Mouse (Mus musculus) heart, embryonic 11.5 days (tissue): ENCODE measurements around the gene Atp1a3. TPM values are rescaled to one million over a fixed set of nuclear protein-coding genes. Genes with fewer than 3 reads are reported as not detected.
"Not testable (repeated sequence)": the region's sequence is repeated elsewhere in the genome, so short reads cannot be mapped to it uniquely, and the experiment has no call there.

Source experiments
- ATAC-seq: fragments of 200-750 bp; cut with Nextera tagmentation; replicated peaks from 2 replicates; pipeline ENCODE4 v1.8.0; 2017; ENCODE audit warnings: moderate library complexity; ENCODE audit not compliant: insufficient number of reproducible peaks, low FRiP score, low TSS enrichment
- H3K27ac ChIP-seq: fragments of 300-500 bp; sonication (generic); 2 replicates; pipeline ENCODE4 v1.5.1; 2014; ENCODE audit warnings: mild to moderate bottlenecking, low read depth, low read length
- H3K27me3 ChIP-seq: fragments of 300-500 bp; sonication (generic); 2 replicates; pipeline ENCODE4 v1.6.1; 2014; ENCODE audit warnings: mild to moderate bottlenecking, low read length, mixed read lengths; ENCODE audit not compliant: control insufficient read depth, insufficient read depth
- H3K36me3 ChIP-seq: fragments of 300-500 bp; sonication (generic); 2 replicates; pipeline ENCODE4 v1.6.1; 2014; ENCODE audit warnings: mild to moderate bottlenecking, low read length, moderate library complexity, mixed read lengths; ENCODE audit not compliant: control insufficient read depth, insufficient read depth
- H3K4me1 ChIP-seq: fragments of 300-500 bp; sonication (generic); 2 replicates; pipeline ENCODE4 v1.6.1; 2014; ENCODE audit warnings: low read length; ENCODE audit not compliant: control insufficient read depth, insufficient read depth
- H3K4me2 ChIP-seq: fragments of 300-500 bp; sonication (generic); 2 replicates; pipeline ENCODE4 v1.6.1; 2014; ENCODE audit warnings: mild to moderate bottlenecking, moderate library complexity
- H3K4me3 ChIP-seq: fragments of 300-500 bp; sonication (generic); 2 replicates; pipeline ENCODE4 v1.5.1; 2014; ENCODE audit warnings: low read depth, low read length
- H3K9ac ChIP-seq: fragments of 300-500 bp; sonication (generic); 2 replicates; pipeline ENCODE4 v1.6.1; 2014; ENCODE audit warnings: mild to moderate bottlenecking, low read depth, low read length, moderate library complexity
- H3K9me3 ChIP-seq: fragments of 300-500 bp; sonication (generic); replicated peaks from 2 replicates; pipeline ENCODE4 v1.6.1; 2016; ENCODE audit warnings: low read length; ENCODE audit not compliant: control insufficient read depth
- WGBS: fragments of 180-500 bp; shearing (Covaris S2); extraction: QIAGEN DNeasy Blood & Tissue Kit; methylation state at CpG from one replicate; pipeline ENCODE4 v1.1.7; 2014; ENCODE audit not compliant: insufficient replicate concordance; 5-methylcytosine and 5-hydroxymethylcytosine counted together
- polyA plus RNA-seq: library from polyadenylated mRNA; unstranded; fragments of >200 nt; fragmentation: Nextera tagmentation; extraction: Ambion mirVana; gene quantifications from 2 replicates; pipeline ENCODE4 v1.2.1, GENCODE M21; 2014

The Atp1a3 gene
- polyA plus RNA-seq = 2.3 and 4.1 TPM in 2 replicates

DNA sequence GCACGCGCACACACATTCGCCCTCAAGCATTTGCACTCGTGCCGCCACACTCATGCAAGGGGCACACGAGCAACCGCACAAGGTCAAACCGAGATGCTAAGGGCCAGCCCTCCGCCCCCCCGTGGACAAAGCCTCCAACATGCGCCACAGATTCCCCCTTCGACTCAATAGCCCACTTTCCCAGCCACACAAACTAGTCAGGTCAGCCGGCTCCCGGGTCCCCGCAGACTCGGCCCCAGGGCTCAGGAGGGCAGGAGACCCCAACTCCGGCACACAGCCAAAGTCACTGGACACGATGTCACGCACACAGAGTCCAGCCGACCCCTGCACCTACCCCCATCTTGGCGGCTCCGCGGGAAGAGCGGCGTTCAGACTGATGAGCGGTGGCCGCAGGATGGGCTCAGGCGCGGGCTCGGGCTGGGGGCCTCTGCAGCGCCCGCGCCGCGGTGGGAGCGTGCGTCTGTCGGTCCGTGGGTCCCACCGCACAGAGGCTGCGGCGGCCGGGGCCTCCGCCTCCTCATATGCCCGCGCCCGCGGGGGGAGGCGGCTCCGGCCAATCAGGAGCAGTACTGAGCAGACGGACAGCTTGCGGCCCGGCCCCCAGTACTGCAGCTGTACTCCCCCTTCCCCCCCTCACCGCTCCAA lies at the start of gene Atp1a3:
Atp1a3 (minus strand) TSS at position 538 of the 645 bp plus-strand sequence.
- ATAC-seq = no peak
- Histone ChIP-seq H3K36me3 (no peaks in the 10 kb centered on the region), H3K27ac (no peak within 1 kb of the TSS), H3K4me3 (peak within 1 kb of the TSS; percentile 45), H3K9me3 (no peaks in the 10 kb centered on the region), H3K4me2 (peak within 1 kb of the TSS; percentile 65), H3K9ac (no peak within 1 kb of the TSS), H3K4me1 (peaks cover 25% of the 10 kb centered on the region), H3K27me3 (peaks cover 74% of the 10 kb centered on the region)
- 2% methylated on average over 53 of the region's 54 CpGs for WGBS

DNA sequence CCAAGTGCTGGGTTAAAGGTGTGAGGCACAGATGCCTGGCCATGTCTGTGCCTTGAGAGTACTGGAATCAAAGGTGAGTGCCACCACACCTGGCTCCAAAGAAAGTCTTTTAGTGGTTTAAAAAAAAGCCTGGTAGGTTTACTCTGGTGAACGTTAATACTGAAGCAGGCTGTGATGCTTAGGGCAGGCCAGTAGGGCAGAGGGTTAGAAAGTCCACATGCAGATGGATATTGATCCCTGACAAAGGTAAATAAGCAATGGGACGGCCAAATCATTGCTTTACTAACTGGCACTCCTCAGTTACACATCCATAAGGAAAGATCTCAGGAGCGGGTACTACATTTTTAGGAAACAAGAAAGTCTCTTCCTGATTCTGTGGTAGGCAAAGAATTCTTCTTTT lies 46.8 kb upstream of the Atp1a3 start:
- Histone ChIP-seq H3K4me1 (peaks cover 15% of the 10 kb centered on the region), H3K9ac (no peak overlapping the region), H3K4me2 (no peak overlapping the region), H3K4me3 (no peak overlapping the region), H3K27ac (no peak overlapping the region), H3K9me3 (no peaks in the 10 kb centered on the region), H3K36me3 (peaks cover 30% of the 10 kb centered on the region), H3K27me3 (no peaks in the 10 kb centered on the region)
- WGBS = 89% methylated on average over 3 of the region's 3 CpGs
- ATAC-seq = no peak

DNA sequence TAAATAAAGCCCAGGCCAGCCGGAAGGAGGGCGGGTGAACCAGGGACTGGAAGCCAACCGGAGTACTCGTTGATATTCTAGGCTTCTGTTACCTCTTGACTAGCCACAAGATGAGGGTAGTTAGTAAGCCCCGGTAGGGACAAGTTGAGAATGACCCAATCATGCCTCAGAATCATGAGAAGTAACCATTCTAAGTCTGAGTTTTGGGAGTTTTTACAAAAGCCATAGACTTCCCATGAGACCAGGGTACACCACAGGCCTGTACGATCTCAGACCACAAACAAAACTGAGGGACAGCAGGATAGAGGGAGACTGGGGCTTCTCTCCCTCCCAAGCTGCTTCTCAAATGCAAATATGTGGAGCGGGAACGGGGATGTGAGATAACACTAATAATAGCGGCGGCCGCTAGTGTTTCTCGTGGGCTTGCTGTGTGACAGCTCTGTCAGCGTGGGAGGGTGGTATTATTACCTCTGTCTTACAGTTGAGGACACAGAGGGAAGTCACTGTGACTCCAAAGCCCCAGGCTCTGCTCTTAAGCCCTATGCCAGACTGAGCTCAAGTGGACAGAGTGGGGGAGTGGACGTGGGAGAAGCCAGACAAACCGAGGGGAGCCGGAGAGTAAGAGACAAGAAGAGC lies 43.7 kb upstream of the Atp1a3 start:
- H3K27me3 ChIP-seq = no peaks in the 10 kb centered on the region
- H3K9me3 ChIP-seq = no peaks in the 10 kb centered on the region
- no peak overlapping the region for H3K27ac ChIP-seq
- ATAC-seq = no peak
- no peak overlapping the region for H3K9ac ChIP-seq
- 63% methylated on average over 16 of the region's 16 CpGs for WGBS
- no peak overlapping the region for H3K4me3 ChIP-seq
- H3K4me2 ChIP-seq = no peak overlapping the region
- peaks cover 5% of the 10 kb centered on the region for H3K4me1 ChIP-seq
- H3K36me3 ChIP-seq = peaks cover 22% of the 10 kb centered on the region

DNA sequence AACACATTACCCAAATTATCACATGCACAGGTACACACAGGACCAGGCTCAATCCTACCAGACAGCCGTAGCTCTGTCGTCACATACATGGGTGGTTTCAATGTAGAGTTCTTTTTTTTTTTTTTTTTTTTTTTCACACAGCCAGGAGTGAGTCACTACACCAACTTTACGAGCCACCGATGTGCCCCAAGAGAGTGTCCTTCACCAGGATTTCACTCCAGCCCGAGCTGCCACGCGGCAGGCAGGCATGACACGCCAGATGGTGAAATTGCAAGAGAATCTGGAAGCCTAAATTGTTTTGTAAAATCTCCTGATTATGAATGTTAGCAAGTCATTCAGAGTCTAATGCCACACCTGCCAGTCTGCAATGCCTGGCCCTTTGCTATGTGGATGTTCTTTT lies 41.6 kb upstream of the Atp1a3 start:
- ATAC-seq = no peak
- H3K36me3 ChIP-seq = peaks cover 17% of the 10 kb centered on the region

DNA sequence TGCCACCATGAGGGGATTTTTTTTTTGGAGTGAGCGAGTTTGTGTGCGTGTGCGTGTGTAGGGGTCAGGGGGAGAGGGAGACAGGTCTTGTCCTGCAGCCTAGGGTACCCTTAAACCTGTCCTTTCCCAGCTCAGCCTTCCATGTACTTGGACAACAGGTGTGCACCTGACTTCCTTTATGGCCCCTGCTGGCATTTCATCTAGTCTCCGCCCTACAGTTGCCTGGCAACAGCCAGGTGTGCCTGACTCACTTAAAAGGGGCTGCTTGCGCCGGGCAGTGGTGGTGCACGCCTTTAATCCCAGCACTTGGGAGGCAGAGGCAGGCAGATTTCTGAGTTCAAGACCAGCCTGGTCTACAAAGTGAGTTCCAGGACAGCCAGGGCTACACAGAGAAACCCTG lies 38.8 kb upstream of the Atp1a3 start:
- H3K4me3 ChIP-seq, H3K9me3 ChIP-seq, ATAC-seq, H3K27ac ChIP-seq, H3K4me2 ChIP-seq, H3K4me1 ChIP-seq, H3K9ac ChIP-seq, H3K27me3 ChIP-seq: not testable (repeated sequence)
- 80% methylated on average over 7 of the region's 7 CpGs for WGBS
- H3K36me3 ChIP-seq = peaks cover 24% of the 10 kb centered on the region

More for the DNA sequence above, 41.6 kb upstream of the Atp1a3 start:
- Histone ChIP-seq H3K4me1 (peaks cover 5% of the 10 kb centered on the region), H3K4me2 (no peak overlapping the region), H3K4me3 (no peak overlapping the region), H3K9me3 (no peaks in the 10 kb centered on the region), H3K27me3 (no peaks in the 10 kb centered on the region), H3K9ac (no peak overlapping the region), H3K27ac (no peak overlapping the region)
- WGBS = 87% methylated on average over 8 of the region's 8 CpGs

DNA sequence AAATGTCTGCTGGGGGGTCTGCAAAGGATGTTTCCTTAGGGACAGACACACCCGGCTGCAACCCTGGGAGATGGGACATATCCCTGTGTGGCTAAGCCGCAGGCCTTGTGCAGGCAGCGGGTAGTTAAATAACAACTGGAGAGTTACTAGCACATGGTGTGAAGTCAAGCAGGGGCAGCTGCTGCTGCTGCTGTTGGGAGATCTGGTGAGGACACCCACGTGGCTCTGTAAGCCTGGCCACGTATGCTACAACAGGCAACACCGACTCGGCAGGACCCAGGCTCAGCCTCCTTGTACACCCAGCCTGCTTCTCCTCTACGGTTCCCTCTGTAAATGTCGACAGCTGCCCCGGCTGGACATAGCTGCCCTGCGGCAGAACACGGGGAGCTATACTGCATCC lies 36.2 kb upstream of the Atp1a3 start:
- H3K27me3 ChIP-seq = no peaks in the 10 kb centered on the region
- no peaks in the 10 kb centered on the region for H3K4me1 ChIP-seq
- no peak overlapping the region for H3K9ac ChIP-seq
- H3K36me3 ChIP-seq = peaks cover 25% of the 10 kb centered on the region
- no peak overlapping the region for H3K4me3 ChIP-seq
- H3K9me3 ChIP-seq = no peaks in the 10 kb centered on the region
- no peak for ATAC-seq
- 81% methylated on average over 12 of the region's 12 CpGs for WGBS
- no peak overlapping the region for H3K4me2 ChIP-seq
- no peak overlapping the region for H3K27ac ChIP-seq

DNA sequence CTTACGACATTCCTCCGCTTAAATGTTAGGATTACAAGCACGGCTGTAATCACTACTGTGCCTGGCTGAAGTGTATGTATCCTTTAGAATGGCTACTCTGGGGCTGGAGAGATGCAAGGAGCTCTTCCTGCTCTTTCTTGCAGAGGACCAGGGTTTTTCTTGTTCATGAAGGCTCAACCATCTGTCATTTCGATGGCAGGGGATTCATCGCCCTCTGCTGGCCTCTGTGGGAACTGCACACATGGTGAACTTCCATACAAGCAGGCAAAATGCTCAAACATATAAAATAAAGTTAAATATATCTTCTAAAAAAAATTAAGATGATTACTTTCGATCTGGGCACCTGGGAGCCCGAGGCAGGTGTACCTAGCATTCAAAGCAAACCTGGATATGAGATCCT lies 30.2 kb upstream of the Atp1a3 start:
- Histone ChIP-seq H3K4me3 (no peak overlapping the region), H3K4me1 (no peaks in the 10 kb centered on the region), H3K27ac (no peak overlapping the region), H3K4me2 (no peak overlapping the region), H3K27me3 (no peaks in the 10 kb centered on the region), H3K36me3 (peaks cover 8% of the 10 kb centered on the region; the same call in 1 of the 2 replicates), H3K9me3 (no peaks in the 10 kb centered on the region), H3K9ac (no peak overlapping the region)
- WGBS = 57% methylated on average over 7 of the region's 7 CpGs
- no peak for ATAC-seq

DNA sequence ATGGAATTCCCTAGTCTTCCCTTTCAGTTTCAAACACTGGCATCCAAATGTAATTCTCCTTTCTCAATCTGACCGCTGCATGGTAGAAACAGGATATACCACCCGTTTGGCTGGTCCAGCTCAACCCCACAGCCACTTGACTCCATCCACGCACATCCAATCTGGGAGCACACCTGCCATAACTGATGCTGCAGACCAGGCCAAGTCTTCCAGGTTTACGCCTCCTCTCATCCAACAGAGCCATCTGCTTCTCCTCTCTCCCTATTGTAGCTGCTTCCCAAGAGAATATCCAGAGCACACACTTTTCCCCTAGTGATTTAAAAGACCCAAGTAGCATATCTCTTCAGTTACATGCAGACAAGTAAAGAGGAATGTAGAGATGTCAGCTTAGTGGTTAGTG lies 29.0 kb upstream of the Atp1a3 start:
- WGBS = 90% methylated on average over 4 of the region's 4 CpGs
- H3K27ac ChIP-seq = no peak overlapping the region
- no peak overlapping the region for H3K9ac ChIP-seq
- no peaks in the 10 kb centered on the region for H3K9me3 ChIP-seq
- H3K27me3 ChIP-seq = no peaks in the 10 kb centered on the region
- ATAC-seq = no peak
- no peak overlapping the region for H3K4me3 ChIP-seq
- H3K36me3 ChIP-seq = peaks cover 8% of the 10 kb centered on the region; the same call in 1 of the 2 replicates
- no peak overlapping the region for H3K4me2 ChIP-seq
- H3K4me1 ChIP-seq = no peaks in the 10 kb centered on the region

DNA sequence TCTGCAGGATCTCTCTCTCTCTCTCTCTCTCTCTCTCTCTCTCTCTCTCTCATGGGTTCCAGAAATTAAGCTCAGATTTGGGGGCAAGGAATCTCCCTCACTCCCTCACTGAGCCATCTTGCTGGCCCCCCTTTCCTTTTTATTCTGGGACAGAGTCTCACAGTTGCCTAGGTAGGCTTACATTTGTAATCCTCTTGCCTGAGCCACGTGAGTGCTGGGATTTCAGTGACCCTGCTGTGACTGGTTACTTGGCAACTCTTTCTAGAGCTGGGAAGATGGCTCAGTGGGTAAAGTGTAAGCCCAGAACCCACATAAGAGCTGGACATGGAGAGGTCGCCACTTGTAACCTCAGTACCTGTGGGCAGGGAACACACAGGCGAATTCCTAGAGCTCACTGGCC lies 25.8 kb upstream of the Atp1a3 start:
- H3K27me3 ChIP-seq = no peaks in the 10 kb centered on the region
- no peak overlapping the region for H3K27ac ChIP-seq
- H3K4me1 ChIP-seq = no peaks in the 10 kb centered on the region
- no peak for ATAC-seq
- peaks cover 5% of the 10 kb centered on the region for H3K36me3 ChIP-seq
- H3K4me3 ChIP-seq = no peak overlapping the region
- H3K9me3 ChIP-seq = no peaks in the 10 kb centered on the region
- no peak overlapping the region for H3K9ac ChIP-seq
- H3K4me2 ChIP-seq = no peak overlapping the region
- 67% methylated on average over 3 of the region's 3 CpGs for WGBS
